17 mouse cellular contexts compared by ENCODE assay signal in genomic region chr9:33289381-33289780, GRCm38 (mm10).
DNase-seq lines count a peak whose midpoint lies in the region.
"Had no signal": no experiment of that assay in that cellular context is flagged by ENCODE, and none has a peak within 500 bp of the region (broad histone marks: within the 10 kb centered on the region; RNA-seq: fewer than 3 reads in every experiment).

No protein-coding gene starts in this region.

- 88% methylated on average over 5 of the region's 5 CpGs for WGBS in hindbrain, embryonic 10.5 days
- WGBS in embryonic facial prominence, embryonic 10.5 days: 88% methylated on average over 5 of the region's 5 CpGs

- H3K4me3 ChIP-seq in hindbrain, embryonic 10.5 days: no peak overlapping the region
- H3K4me3 ChIP-seq in embryonic facial prominence, embryonic 10.5 days: no peak overlapping the region
- H3K4me3 ChIP-seq: forebrain, embryonic 15.5 days; heart, embryonic 15.5 days; limb, embryonic 10.5 days; myocyte had no signal

- no peaks in the 10 kb centered on the region for H3K36me3 ChIP-seq in hindbrain, embryonic 10.5 days
- no peaks in the 10 kb centered on the region for H3K36me3 ChIP-seq in embryonic facial prominence, embryonic 10.5 days (replicated peaks)
- H3K36me3 ChIP-seq: forebrain, embryonic 15.5 days; G1E; heart, embryonic 15.5 days; limb, embryonic 10.5 days had no signal

- DNase-seq in right cerebral cortex, adult 18-20 months: peak; percentile 60
- DNase-seq in right cerebral cortex, postnatal 4 days: no peak
- peak; percentile 68 to 83 for DNase-seq in cerebellum, postnatal 14 days
- DNase-seq in left cerebral cortex, adult 9 months (ENCODE audit: low spot score in 2 of 2): peak; percentile 8 to 45
- peak; percentile 38 for DNase-seq in telencephalon, adult 2 months (ENCODE audit: low read depth, low spot score)
- no peak for DNase-seq in ovary, postnatal 10 days (ENCODE audit: low spot score)
- DNase-seq in hindbrain, embryonic 10.5 days (ENCODE audit: low spot score): no peak
- no peak for DNase-seq in embryonic facial prominence, embryonic 10.5 days (ENCODE audit: low spot score)
- DNase-seq: kidney, adult 18-20 months; lung, postnatal 10 days had no signal

- H3K27ac ChIP-seq in hindbrain, embryonic 10.5 days: no peak overlapping the region
- no peak overlapping the region for H3K27ac ChIP-seq in embryonic facial prominence, embryonic 10.5 days (replicated peaks)
- H3K27ac ChIP-seq: forebrain, embryonic 15.5 days; heart, embryonic 15.5 days; hindbrain, embryonic 14.5 days; limb, embryonic 10.5 days; liver, embryonic 14.5 days had no signal

- H3K4me1 ChIP-seq in hindbrain, embryonic 10.5 days (replicated peaks): no peaks in the 10 kb centered on the region
- H3K4me1 ChIP-seq in embryonic facial prominence, embryonic 10.5 days: 0 out of 2 replicates have a peak, but pooled peaks cover 2% of the 10 kb centered on the region
- H3K4me1 ChIP-seq: forebrain, embryonic 15.5 days; heart, embryonic 15.5 days; limb, embryonic 10.5 days had no signal

- H3K27me3 ChIP-seq in hindbrain, embryonic 10.5 days (ENCODE audit: insufficient read depth, poor library complexity, severe bottlenecking): no peaks in the 10 kb centered on the region
- no peaks in the 10 kb centered on the region for H3K27me3 ChIP-seq in embryonic facial prominence, embryonic 10.5 days (replicated peaks; ENCODE audit: low read depth, poor library complexity, severe bottlenecking)
- H3K27me3 ChIP-seq: forebrain, embryonic 15.5 days; heart, embryonic 15.5 days had no signal

- H3K9me3 ChIP-seq in hindbrain, embryonic 10.5 days: no peaks in the 10 kb centered on the region
- H3K9me3 ChIP-seq in embryonic facial prominence, embryonic 10.5 days: no peaks in the 10 kb centered on the region
- H3K9me3 ChIP-seq: forebrain, embryonic 15.5 days; G1E; heart, embryonic 15.5 days; limb, embryonic 10.5 days had no signal

Comparison
In these comparisons a context has a peak if more than half of its experiments do, and no peak if none do; other contexts are left out.
1. DNase-seq: peak in right cerebral cortex, adult 18-20 months (single experiment), cerebellum, postnatal 14 days (2 of 2), left cerebral cortex, adult 9 months (2 of 2) and telencephalon, adult 2 months (single experiment); none in right cerebral cortex, postnatal 4 days (single experiment), ovary, postnatal 10 days (single experiment), hindbrain, embryonic 10.5 days (single experiment) and embryonic facial prominence, embryonic 10.5 days (single experiment).